Mouse (Mus musculus) embryonic facial prominence, embryonic 10.5 days (tissue): ENCODE data around the gene A430005L14Rik. TPM values are rescaled to one million over a fixed set of nuclear protein-coding genes. Genes with fewer than 3 reads are reported as not detected.

ENCODE experiments used
- DNase-seq: peaks from one replicate; pipeline ENCODE4 v3.0.0-alpha.2; 2017; ENCODE audit warnings: low spot score
- H3K27ac ChIP-seq: fragments of 300-500 bp; sonication (generic); replicated peaks from 2 replicates; pipeline ENCODE4 v1.5.1; 2016; ENCODE audit warnings: mild to moderate bottlenecking
- H3K27me3 ChIP-seq: fragments of 300-500 bp; sonication (generic); replicated peaks from 2 replicates; pipeline ENCODE4 v1.6.1; 2016; ENCODE audit warnings: low read depth, mild to moderate bottlenecking; ENCODE audit not compliant: poor library complexity, severe bottlenecking
- H3K36me3 ChIP-seq: fragments of 300-500 bp; sonication (generic); replicated peaks from 2 replicates; pipeline ENCODE4 v1.6.1; 2016; ENCODE audit warnings: mild to moderate bottlenecking, moderate library complexity
- H3K4me1 ChIP-seq: fragments of 300-500 bp; sonication (generic); 2 replicates; pipeline ENCODE4 v1.6.1; 2016
- H3K4me3 ChIP-seq: fragments of 300-500 bp; sonication (generic); 2 replicates; pipeline ENCODE4 v1.5.1; 2016; ENCODE audit warnings: mild to moderate bottlenecking, moderate library complexity
- H3K9me3 ChIP-seq: fragments of 300-500 bp; sonication (generic); 2 replicates; pipeline ENCODE4 v1.6.1; 2016; ENCODE audit warnings: mild to moderate bottlenecking
- WGBS: fragments of 180-500 bp; shearing (Covaris S2); methylation state at CpG from one replicate; pipeline ENCODE4 v1.1.7; 2016; 5-methylcytosine and 5-hydroxymethylcytosine counted together
- polyA plus RNA-seq: library from polyadenylated mRNA; unstranded; fragments of >200 nt; fragmentation: Nextera tagmentation; extraction: Ambion mirVana; gene quantifications from 2 replicates; pipeline ENCODE4 v1.2.1, GENCODE M21; 2016

The A430005L14Rik gene
- polyA plus RNA-seq, 1 experiment from 2014 or later = 114 TPM

- 85% methylated on average over 2 of the region's 2 CpGs for WGBS
- DNase-seq = no peak
- H3K9me3 ChIP-seq = no peaks in the 10 kb centered on the region
- no peaks in the 10 kb centered on the region for H3K36me3 ChIP-seq
- no peak overlapping the region for H3K27ac ChIP-seq
- peaks cover 15% of the 10 kb centered on the region for H3K4me1 ChIP-seq
- H3K27me3 ChIP-seq = peaks cover 13% of the 10 kb centered on the region
- H3K4me3 ChIP-seq = no peak overlapping the region
These were observed 6.7 kb upstream of the A430005L14Rik start for GRCm38 (mm10) chr4:153950372-153950771.

DNA sequence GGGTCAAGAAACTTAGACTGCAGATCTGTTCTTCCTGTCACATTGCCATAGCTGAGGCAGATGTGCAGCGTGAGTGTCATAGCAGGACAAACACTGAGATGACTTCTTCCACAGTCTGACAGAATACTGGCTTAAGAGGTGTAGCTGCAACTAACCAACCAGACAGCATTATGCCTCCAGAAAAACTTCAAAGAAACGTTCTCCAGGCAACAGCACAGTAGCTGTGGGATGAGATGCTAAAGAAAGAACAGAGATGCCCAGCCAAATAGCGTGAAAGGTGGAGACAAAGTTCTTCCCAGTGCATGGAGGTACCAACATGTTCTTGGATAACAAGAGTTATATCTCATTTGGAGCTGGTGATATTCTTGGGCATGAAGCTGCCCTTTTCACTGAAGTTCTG, 5.9 kb upstream of the A430005L14Rik start:
- DNase-seq = no peak
- no peak overlapping the region for H3K27ac ChIP-seq
- 70% methylated on average over 3 of the region's 3 CpGs for WGBS

DNA sequence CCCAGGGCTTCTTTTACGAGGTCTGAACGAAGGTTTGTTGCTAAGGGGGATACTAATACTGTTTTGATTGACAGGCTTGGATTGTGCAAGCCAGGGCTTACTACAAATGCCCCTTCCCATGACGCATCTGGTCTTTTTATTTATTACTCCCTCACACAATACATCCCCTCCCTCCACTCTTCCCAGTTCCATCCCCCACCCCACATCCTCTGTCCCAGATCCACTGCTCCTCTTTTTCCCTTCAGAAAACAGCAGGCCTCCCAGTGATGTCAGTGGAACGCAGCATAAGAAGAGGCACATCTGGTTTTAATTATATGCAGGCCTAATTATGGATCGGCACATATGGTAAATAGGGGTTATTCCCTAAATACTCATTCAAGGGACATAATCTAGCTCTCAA, 5.3 kb upstream of the A430005L14Rik start:
- Histone ChIP-seq H3K27ac (peak overlapping the region; percentile 54; the same call in 1 of the 2 replicates), H3K9me3 (no peaks in the 10 kb centered on the region), H3K36me3 (no peaks in the 10 kb centered on the region), H3K4me3 (no peak overlapping the region), H3K27me3 (peaks cover 20% of the 10 kb centered on the region), H3K4me1 (peaks cover 20% of the 10 kb centered on the region)
- 42% methylated on average over 5 of the region's 5 CpGs for WGBS
- DNase-seq = peak; percentile 27

More for the DNA sequence above, 5.9 kb upstream of the A430005L14Rik start:
- no peaks in the 10 kb centered on the region for H3K9me3 ChIP-seq
- H3K27me3 ChIP-seq = peaks cover 20% of the 10 kb centered on the region
- H3K36me3 ChIP-seq = no peaks in the 10 kb centered on the region
- H3K4me3 ChIP-seq = no peak overlapping the region
- H3K4me1 ChIP-seq = peaks cover 15% of the 10 kb centered on the region

DNA sequence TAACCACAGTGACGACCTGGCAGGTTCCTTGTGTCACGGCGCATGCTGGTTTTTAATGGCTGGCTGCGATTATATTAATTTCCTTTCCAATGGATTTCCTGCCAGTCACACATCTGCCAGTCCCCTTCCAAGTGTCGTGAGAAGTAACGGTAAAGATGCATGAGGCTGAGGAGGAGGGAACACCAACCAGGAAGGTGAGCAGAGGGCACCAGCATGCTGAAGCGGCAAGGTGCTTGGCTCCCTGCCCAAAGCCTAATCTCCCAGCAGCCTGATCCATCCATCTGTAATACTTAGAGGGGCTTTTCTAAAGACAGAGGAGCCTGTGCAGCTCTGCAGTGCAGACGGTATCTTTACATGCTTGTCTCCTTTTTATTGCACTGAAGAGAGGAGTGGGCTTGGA, 1.4 kb upstream of the A430005L14Rik start:
- Histone ChIP-seq H3K4me3 (no peak overlapping the region), H3K27me3 (peaks cover 20% of the 10 kb centered on the region), H3K27ac (no peak overlapping the region), H3K9me3 (no peaks in the 10 kb centered on the region), H3K4me1 (peaks cover 34% of the 10 kb centered on the region), H3K36me3 (peaks cover 14% of the 10 kb centered on the region)
- no peak for DNase-seq
- 86% methylated on average over 8 of the region's 8 CpGs for WGBS

DNA sequence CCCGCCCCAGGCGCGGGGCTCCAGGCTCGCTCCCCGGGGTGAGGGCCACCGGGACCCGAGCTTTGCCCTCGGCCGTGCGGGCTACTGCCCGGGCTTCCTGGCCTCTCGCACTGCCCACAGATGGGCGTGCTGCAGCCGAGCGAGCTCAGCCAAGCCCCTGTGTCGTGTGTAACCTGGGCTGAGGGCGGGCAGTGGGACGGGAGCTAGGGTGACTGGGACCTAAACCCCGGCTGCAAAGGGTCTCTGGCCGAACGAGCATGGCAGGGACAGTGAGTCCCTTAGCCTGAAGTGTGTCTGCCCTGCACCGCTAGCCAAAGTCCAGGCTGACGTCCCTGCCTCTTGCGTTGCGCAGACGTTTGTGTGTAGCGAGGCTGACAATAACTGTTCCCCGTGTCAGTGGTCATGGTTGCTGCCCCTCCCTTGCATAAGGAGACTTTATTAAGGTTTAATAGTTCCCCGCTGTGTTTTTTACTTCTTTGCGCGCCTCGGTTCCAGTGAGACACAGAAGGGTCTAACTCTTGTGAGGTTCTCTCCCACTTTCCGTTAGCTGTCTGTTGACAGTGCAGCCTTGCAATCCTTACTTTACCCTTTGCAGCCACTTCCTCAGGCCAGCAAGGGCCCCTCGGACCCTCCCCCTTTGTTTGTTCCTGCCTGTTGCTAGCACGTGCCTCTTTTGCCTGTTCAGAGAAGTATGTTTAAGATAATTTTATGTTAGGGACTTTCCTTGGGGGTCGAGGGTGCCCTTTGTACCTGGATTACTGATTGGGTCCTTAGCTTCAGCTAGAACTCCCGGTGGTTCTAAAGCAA, 610 bp downstream of the A430005L14Rik start:
- H3K4me3 ChIP-seq = peak overlapping the region; percentile 75
- H3K27ac ChIP-seq = peak overlapping the region; percentile 91
- peaks cover 17% of the 10 kb centered on the region for H3K27me3 ChIP-seq
- under 1% methylated on average over 37 of the region's 37 CpGs for WGBS
- H3K4me1 ChIP-seq = peaks cover 19% of the 10 kb centered on the region
- H3K36me3 ChIP-seq = peaks cover 34% of the 10 kb centered on the region
- DNase-seq = peak; percentile 50
- H3K9me3 ChIP-seq = no peaks in the 10 kb centered on the region

- H3K27me3 ChIP-seq = no peaks in the 10 kb centered on the region
- peaks cover 11% of the 10 kb centered on the region for H3K4me1 ChIP-seq
- peaks cover 83% of the 10 kb centered on the region for H3K36me3 ChIP-seq
- H3K27ac ChIP-seq = no peak overlapping the region
- no peak for DNase-seq
- no peak overlapping the region for H3K4me3 ChIP-seq
- WGBS = 87% methylated on average over 7 of the region's 7 CpGs
- H3K9me3 ChIP-seq = no peaks in the 10 kb centered on the region
These were observed 5.6 kb downstream of the A430005L14Rik start for GRCm38 (mm10) chr4:153962631-153963030.

- no peak overlapping the region for H3K27ac ChIP-seq
- H3K4me1 ChIP-seq = no peaks in the 10 kb centered on the region
- H3K4me3 ChIP-seq = no peak overlapping the region
- DNase-seq = no peak
- no peaks in the 10 kb centered on the region for H3K27me3 ChIP-seq
- no peaks in the 10 kb centered on the region for H3K9me3 ChIP-seq
- peaks cover 97% of the 10 kb centered on the region for H3K36me3 ChIP-seq
- WGBS = 86% methylated on average over 5 of the region's 5 CpGs
These were observed 9.6 kb downstream of the A430005L14Rik start for GRCm38 (mm10) chr4:153966651-153967050.

DNA sequence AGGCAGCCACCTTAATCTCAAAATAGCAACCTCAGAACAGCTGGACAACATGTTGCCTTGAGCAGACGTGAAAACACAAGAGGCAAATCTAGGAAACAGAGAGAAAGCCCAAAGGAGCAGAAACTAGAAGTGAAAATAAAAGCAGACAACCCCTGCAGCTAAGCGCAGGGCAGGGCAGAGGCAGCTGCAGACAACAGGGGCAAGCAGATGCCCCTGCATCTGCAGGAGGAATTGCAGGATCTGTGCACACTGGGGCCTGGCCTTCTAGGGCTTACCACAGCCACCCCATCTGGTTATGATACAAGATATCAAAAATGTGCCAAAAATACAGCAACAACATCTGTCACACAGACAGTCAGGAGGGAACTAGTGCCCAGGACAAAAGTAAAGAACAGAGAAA, 10.5 kb downstream of the A430005L14Rik start:
- H3K36me3 ChIP-seq = peaks cover 90% of the 10 kb centered on the region

GRCm38 (mm10) chr4:153968063-153968462, 11.0 kb downstream of the A430005L14Rik start:
- 87% methylated on average over 2 of the region's 2 CpGs for WGBS
- Histone ChIP-seq H3K4me1 (no peaks in the 10 kb centered on the region), H3K9me3 (no peaks in the 10 kb centered on the region), H3K27ac (no peak overlapping the region), H3K4me3 (no peak overlapping the region), H3K36me3 (peaks cover 85% of the 10 kb centered on the region), H3K27me3 (no peaks in the 10 kb centered on the region)
- DNase-seq = no peak

More for the DNA sequence above, 10.5 kb downstream of the A430005L14Rik start:
- H3K4me3 ChIP-seq = no peak overlapping the region
- no peak overlapping the region for H3K27ac ChIP-seq
- no peaks in the 10 kb centered on the region for H3K4me1 ChIP-seq
- H3K27me3 ChIP-seq = no peaks in the 10 kb centered on the region
- H3K9me3 ChIP-seq = no peaks in the 10 kb centered on the region
- WGBS = 84% methylated on average over 2 of the region's 2 CpGs
- no peak for DNase-seq

DNA sequence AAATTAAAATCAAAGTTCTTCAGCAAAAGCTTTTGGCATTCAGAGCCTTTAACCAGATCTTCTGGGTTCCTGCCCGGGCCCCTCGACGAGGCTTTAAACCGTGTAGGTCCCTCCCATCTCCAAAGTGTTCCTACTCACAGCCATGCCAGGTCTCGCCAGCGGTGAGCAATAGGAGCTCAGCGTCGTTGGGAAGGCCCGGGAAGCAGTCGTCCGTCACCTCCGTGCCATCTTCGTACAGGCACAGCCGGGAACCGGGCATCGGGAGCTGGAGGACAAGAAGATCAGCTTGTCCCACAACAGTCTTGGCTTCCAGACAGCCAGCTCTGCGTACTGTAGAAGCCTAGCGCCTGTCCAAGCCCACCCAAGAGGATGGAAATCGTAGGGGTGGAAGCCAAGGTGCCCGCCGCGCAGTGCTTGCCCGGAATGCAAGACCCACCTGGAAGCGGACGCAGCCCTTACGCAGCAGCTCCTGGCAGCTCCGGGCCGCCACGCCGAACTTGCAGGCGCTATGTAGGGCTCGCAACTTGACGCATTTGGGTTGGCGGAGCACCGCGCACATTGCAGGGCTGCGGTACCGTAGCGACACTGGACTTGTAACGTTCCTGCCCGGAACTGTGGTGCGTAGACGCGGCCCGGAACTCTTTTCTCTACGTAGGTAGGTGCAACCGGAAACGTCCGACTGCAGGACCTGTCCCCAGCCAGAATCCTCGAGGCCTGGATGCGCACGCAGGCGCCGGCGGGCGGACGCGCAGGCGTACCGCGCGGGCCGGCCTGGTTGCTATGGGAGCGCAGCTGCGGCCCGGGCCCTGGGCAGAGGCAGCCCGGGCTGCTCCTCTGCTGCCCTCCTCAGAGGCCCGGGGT, 17.6 kb downstream of the A430005L14Rik start, which contains the start of the genes Dffb and Cep104:
Dffb (minus strand) TSS at position 696 of the 861 bp plus-strand sequence.
Cep104 (plus strand) TSS at position 764 of the 861 bp plus-strand sequence.
- DNase-seq = peak; percentile 96
- peaks cover 36% of the 10 kb centered on the region for H3K36me3 ChIP-seq
- peak within 1 kb of the TSS; percentile 97 for H3K4me3 ChIP-seq
- H3K9me3 ChIP-seq = no peaks in the 10 kb centered on the region
- 2% methylated on average over 68 of the region's 68 CpGs for WGBS
- H3K27ac ChIP-seq = peak within 1 kb of the TSS; percentile 91
- no peaks in the 10 kb centered on the region for H3K27me3 ChIP-seq
- peaks cover 25% of the 10 kb centered on the region for H3K4me1 ChIP-seq

- Histone ChIP-seq H3K4me3 (peak overlapping the region; percentile 97), H3K4me1 (peaks cover 25% of the 10 kb centered on the region), H3K27me3 (no peaks in the 10 kb centered on the region), H3K27ac (peak overlapping the region; percentile 91), H3K9me3 (no peaks in the 10 kb centered on the region), H3K36me3 (peaks cover 36% of the 10 kb centered on the region)
- DNase-seq = no peak
- WGBS = under 1% methylated on average over 33 of the region's 33 CpGs
These were observed 18.2 kb downstream of the A430005L14Rik start for GRCm38 (mm10) chr4:153975292-153975662.

GRCm38 (mm10) chr4:153975768-153976167, 18.7 kb downstream of the A430005L14Rik start:
- no peak for DNase-seq
- Histone ChIP-seq H3K27ac (peak overlapping the region; percentile 91; the same call in 1 of the 2 replicates), H3K36me3 (peaks cover 36% of the 10 kb centered on the region), H3K4me3 (peak overlapping the region; percentile 97), H3K27me3 (no peaks in the 10 kb centered on the region), H3K4me1 (peaks cover 25% of the 10 kb centered on the region), H3K9me3 (no peaks in the 10 kb centered on the region)
- WGBS = 42% methylated on average over 6 of the region's 6 CpGs
